Mouse (Mus musculus) monocyte, adult 59 days (primary cell): ENCODE measurements around the gene Spata21. TPM values are rescaled to one million over a fixed set of nuclear protein-coding genes. Genes with fewer than 3 reads are reported as not detected.

Experiments
- total RNA-seq, 2 experiments: library from RNA; stranded (reverse); gene quantifications; one replicate each; pipeline ENCODE4 v1.2.4; 2023

Gene Spata21
- total RNA-seq = not detected

GRCm38 (mm10) chr4:141088033-141088432 lies at the start of gene Spata21:
Gene Spata21, plus strand, starts transcription at chr4:141088333.

GRCm38 (mm10) chr4:141060426-141061301 lies 27.5 kb upstream of the Spata21 start, which contains the start of gene Crocc:
Gene Crocc, minus strand, starts transcription at chr4:141060550.

GRCm38 (mm10) chr4:141077681-141078509 lies 10.2 kb upstream of the Spata21 start, which contains the start of gene Necap2:
Gene Necap2, minus strand, starts transcription at chr4:141078357.

GRCm38 (mm10) chr4:141139116-141139970 lies 51.2 kb downstream of the Spata21 start, which contains the start of gene Szrd1:
Gene Szrd1, minus strand, starts transcription at chr4:141139775.

GRCm38 (mm10) chr4:141147112-141148008 lies 59.2 kb downstream of the Spata21 start, which contains the start of gene Fbxo42:
Gene Fbxo42, plus strand, starts transcription at chr4:141147913.

Other genes with a start within 250 kb of the Spata21 start
- not detected for gene Padi1, start 242.6 kb upstream of the Spata21 start, total RNA-seq
- gene Padi2, start 182.0 kb upstream of the Spata21 start, total RNA-seq = 100 to 1,000 TPM; 106 to 111 TPM
- 100 to 1,000 TPM; 115 to 124 TPM for gene Sdhb, start 127.1 kb upstream of the Spata21 start, total RNA-seq
- 100 to 1,000 TPM; 171 to 207 TPM for gene Atp13a2, start 101.5 kb upstream of the Spata21 start, total RNA-seq
- gene Mfap2, start 77.9 kb upstream of the Spata21 start, total RNA-seq = under 1 TPM in 1 of 2 experiments, not detected in 1; 0.82 TPM
- 10 to 100 TPM in 1 of 2 experiments, 1 to 10 TPM in 1; 9.9 to 11.1 TPM for gene Crocc, start 27.8 kb upstream of the Spata21 start, total RNA-seq
- 100 to 1,000 TPM; 122 to 140 TPM for gene Necap2, start 10.0 kb upstream of the Spata21 start, total RNA-seq
- 100 to 1,000 TPM; 132 to 139 TPM for gene Szrd1, start 51.4 kb downstream of the Spata21 start, total RNA-seq
- 10 to 100 TPM; 20.6 to 23.6 TPM for gene Fbxo42, start 59.6 kb downstream of the Spata21 start, total RNA-seq
- gene Rsg1, start 125.6 kb downstream of the Spata21 start, total RNA-seq = under 1 TPM; 0.46 to 0.68 TPM
- 1 to 10 TPM in 1 of 2 experiments, not detected in 1; 1.2 TPM for gene Arhgef19, start 151.2 kb downstream of the Spata21 start, total RNA-seq
- 1 to 10 TPM; 1.3 to 4.7 TPM for gene Epha2, start 212.9 kb downstream of the Spata21 start, total RNA-seq